Mouse (Mus musculus) heart, adult 11 months (tissue): ENCODE measurements around the gene Slc4a1.
"Not testable (repeated sequence)": the region's sequence is repeated elsewhere in the genome, so short reads cannot be mapped to it uniquely, and the experiment has no call there.

Experiments
- DNase-seq: peaks from one replicate; pipeline ENCODE4 v3.0.0; 2022

Slc4a1 gene

GRCm38 (mm10) chr11:102366103-102366502 lies at the start of gene Slc4a1:
Slc4a1 (minus strand) TSS chr11:102366203.
- DNase-seq = not testable (repeated sequence)

GRCm38 (mm10) chr11:102415034-102415802 lies 49.2 kb upstream of the Slc4a1 start:
- peak; percentile 84 for DNase-seq

DNA sequence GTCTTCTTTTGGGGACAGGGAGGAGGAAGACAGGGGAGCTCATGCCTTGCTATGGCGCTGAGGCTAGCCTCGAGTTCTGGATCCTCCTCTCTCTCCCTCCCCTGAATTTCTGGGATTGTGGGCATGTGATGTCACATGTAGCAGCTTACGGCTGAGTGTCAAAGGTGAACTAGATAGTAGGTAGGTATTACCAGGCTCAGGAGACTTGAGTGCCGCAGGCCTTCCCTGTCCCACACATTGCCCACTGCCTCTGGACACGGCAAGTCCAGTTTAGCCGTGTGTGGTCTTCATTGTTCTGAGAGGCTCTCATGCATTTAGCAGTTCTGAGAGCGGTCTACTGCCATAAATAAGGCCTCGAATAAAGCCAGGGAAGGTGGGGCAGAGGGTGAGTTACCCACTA lies 47.1 kb upstream of the Slc4a1 start:
- peak; percentile 85 for DNase-seq

- peak; percentile 97 for DNase-seq
Observed at GRCm38 (mm10) chr11:102411704-102412103, 45.7 kb upstream of the Slc4a1 start.

DNA sequence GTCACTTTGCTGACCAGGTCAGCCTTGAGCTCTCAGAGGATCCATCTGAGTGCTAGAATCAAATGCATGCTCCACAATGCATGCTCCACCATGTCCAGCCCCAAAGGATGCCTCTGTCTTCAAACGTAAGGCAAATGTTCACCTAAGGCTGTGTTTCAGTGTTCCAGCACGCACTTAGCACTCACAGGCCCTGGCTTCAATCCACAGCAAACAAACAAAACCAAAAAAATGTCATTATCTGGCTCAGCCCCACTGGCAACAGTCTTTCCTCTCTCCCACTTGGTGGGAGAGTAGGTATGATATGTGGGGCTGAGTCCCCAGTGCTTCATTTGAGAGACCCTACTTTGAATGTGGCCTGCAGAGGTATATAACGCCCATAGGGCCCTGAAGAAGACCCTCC lies 45.1 kb upstream of the Slc4a1 start:
- no peak for DNase-seq

GRCm38 (mm10) chr11:102410345-102410744 lies 44.3 kb upstream of the Slc4a1 start:
- not testable (repeated sequence) for DNase-seq

DNA sequence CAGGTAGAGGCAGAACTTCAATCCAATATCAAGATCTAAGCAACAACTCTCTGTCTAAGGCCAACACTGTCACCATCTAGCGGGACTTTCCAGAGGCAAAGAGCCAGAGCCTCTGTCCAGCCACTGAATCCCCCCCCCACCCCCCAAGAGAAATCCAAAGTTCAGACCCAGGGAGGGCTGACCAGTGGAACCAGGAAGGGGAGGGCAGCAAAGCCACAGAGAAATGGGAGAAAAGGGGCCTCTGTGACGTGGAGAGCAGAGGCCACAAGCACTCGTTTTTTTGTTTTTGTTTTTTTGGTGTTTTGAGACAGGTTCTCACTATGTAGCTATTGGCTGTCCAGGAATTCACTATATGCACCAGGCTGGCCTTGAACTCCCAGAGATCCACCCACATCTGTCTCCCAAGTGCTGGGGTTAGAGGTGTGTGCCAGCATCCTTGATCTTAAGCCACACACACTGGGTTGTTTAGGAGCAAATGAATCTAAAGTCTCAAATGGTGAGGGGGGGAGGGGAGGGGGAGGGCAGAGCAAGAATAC lies 43.9 kb upstream of the Slc4a1 start:
- peak; percentile 87 for DNase-seq

DNA sequence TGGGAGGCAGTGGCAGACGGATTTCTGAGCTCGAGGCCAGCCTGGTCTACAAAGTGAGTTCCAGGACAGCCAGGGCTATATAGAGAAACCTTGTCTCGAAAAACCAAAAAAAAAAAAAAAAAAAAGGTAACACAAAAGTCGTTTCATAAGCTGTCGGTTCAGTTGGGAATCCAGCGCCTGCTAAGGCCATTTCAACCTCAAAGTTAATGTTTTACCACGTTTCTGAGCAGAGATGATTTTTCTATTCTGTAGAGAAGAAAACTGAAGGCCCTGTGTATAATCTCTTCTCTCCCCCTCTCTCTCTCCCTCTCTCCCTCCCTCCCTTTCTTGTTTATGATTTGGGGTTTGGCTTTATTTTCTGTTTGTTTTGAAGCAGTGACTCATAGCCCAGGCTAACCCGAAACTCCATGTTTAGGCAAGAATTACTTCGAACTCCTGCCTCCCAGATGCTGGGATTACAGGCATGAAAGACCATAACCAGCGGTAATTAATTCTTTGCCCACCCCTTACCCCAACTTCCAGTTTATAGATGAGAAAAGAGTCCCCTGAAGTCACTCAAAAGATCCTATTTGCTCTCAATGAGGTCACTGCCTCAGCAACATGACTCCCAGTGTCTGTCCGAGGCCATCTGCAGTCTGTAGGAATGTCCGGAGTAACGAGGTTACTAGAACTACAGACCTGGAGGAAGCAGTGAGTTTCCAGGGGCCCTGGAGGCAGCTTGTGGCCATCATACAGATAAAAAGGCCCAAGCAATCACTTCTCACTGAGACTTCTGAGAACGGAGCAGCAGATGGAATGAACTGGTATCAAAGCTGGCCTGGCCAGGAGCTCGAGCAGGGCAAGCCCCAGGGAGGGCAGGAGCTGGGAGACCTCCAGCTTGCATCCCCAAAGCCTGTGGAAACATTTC lies 43.1 kb upstream of the Slc4a1 start:
- peak; percentile 86 for DNase-seq

DNA sequence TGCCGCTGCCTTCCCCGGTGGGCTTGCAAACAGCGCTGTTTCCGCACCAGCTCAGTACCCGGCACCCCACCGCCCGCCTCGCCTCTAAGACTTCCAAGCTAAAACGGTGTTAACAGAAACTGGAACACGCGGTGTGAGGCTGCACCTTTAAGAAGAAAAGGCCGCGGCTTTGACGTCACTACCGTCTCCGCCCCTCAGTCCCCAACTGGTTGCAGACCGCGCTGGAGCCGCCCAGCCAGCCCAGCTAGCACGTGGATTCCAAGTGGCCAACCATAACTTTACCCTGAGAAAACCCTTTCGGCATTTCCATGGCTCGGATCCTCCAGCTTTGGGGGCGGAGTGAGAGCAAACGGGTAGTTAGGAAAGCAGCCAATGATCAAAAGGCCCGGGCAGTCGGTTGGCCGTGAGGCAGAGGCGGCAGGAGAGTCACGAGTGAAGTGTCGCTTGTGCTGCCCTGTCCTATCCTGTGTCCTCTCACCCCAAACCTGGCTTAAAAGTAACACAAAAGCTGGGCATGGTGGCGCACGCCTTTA lies 42.4 kb upstream of the Slc4a1 start:
- DNase-seq = peak; percentile 100

DNA sequence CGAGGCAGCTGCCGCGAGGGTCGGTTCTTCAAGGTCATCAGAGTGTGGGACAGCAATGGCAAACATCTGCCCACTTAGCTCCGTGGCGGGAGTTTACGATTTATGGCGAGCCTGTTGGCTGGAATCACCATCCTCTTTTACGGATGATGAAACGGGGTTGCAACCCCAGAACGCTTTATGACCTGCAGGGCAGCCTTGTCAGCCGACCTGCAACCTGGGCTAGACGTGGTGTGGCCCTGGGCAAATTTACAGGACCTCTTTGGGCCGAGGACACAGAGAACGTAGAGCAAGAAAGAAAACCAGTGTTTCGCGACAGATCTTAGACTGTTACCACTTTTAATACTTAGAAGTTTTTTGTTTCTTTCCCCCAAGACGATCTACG lies 41.8 kb upstream of the Slc4a1 start, which contains the start of gene Slc25a39:
Gene Slc25a39, minus strand, starts transcription at position 113 of the 382 bp plus-strand sequence.
- no peak for DNase-seq

GRCm38 (mm10) chr11:102406900-102407833 lies 41.2 kb upstream of the Slc4a1 start:
- DNase-seq = peak; percentile 99

- DNase-seq = no peak
Observed at GRCm38 (mm10) chr11:102406401-102406800, 40.4 kb upstream of the Slc4a1 start.

DNA sequence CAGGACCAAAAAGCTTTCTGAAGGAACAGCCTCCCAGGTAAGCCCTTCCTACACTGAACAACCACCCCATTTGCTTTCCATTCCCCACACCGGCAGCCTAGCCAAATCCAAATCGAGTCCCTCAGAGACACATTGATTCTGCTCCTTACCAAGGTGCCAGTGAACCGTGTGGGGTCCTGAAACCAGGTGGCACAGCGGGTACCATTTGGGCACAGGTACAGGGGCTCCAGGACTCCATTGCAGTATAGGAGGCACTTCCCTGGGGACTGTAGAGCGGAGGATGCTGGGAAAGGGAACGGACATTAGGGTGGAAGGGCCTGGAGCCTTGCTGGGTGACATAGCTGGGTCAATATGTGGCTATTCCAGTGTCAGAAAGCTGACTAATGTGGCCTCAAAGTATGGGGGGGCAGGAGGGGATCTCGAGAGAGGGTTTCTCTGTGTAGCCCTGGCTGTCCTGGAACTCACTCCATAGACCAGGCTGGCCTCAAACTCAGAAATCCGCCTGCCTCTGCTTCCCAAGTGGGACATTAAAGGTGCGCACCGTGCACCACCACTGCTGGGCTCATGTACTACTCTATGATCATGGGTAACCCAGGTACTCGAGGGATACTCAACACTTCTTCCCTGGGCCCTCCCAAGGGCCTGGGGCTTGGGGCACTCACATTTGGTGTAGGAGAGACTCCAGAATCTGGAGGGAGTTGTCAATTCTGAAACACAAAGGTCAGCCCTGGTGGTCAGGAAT lies 39.7 kb upstream of the Slc4a1 start:
- no peak for DNase-seq

GRCm38 (mm10) chr11:102404161-102405010 lies 38.4 kb upstream of the Slc4a1 start:
- no peak for DNase-seq

- no peak for DNase-seq
Observed at GRCm38 (mm10) chr11:102403657-102404056, 37.7 kb upstream of the Slc4a1 start.

DNA sequence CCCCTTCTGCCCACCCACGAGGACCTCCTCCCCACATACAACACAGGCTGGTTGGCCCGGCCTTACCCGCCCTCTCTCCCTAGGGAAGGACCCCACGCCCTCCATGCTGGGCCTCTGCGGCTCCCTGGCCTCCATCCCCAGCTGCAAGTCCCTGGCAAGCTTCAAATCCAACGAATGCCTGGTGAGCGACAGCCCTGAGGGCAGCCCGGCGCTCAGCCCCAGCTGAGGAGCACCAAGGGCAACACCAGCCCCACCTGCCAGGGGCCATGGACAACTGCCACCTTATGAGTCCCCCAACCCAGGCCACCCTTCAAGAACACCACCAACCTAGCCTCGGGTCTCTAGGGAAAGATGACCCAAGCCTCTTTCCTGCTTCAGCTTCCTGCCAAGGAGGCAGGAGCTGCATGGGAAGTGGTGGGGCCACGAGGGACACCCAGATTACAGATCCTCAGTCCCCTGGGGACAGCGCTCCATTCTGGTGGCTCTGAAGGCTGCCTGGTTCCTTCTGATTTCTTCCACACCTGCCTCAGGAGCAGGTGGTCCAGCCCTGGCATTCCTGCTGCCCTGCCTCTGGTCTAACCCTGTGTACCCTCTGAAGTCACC lies 36.0 kb upstream of the Slc4a1 start:
- no peak for DNase-seq

DNA sequence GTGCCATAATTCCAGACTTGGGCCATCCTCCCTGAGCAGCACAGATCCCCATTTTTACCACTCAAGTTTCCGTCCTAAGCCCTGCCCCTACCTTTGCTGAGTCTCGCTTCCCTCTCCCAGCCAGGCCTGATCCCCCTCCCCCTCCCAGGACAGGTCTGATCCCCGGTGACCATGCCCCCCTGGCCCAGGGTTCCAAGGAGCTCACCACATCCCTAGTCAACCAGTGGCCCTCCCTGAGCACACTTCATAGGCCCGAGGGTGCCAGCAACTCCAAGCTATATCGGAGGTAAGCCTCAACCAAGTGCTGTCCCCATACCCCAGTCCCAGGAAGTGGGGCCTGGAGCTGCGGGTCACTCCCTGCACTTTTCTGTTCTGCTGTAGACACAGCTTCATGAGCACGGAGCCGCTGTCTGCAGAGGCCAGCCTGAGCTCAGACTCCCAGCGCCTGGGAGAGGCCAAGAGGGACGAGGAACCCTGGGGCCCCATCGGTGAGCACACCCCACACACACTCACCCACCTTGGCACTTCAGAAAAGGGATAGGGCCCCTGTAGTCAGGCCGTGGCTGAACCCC lies 34.6 kb upstream of the Slc4a1 start:
- peak; percentile 89 for DNase-seq

- peak; percentile 90 for DNase-seq
Observed at GRCm38 (mm10) chr11:102399610-102400072, 33.6 kb upstream of the Slc4a1 start.

GRCm38 (mm10) chr11:102399107-102399506 lies 33.1 kb upstream of the Slc4a1 start:
- no peak for DNase-seq
